Mouse (Mus musculus): ENCODE results near the gene Emc3. TPM values are rescaled to one million over a fixed set of nuclear protein-coding genes. Genes with fewer than 3 reads are reported as not detected.

The Emc3 gene
- total and polyA plus RNA-seq, 3 experiments, result 52.7 to 90.9 (median 64.6) TPM

DNA sequence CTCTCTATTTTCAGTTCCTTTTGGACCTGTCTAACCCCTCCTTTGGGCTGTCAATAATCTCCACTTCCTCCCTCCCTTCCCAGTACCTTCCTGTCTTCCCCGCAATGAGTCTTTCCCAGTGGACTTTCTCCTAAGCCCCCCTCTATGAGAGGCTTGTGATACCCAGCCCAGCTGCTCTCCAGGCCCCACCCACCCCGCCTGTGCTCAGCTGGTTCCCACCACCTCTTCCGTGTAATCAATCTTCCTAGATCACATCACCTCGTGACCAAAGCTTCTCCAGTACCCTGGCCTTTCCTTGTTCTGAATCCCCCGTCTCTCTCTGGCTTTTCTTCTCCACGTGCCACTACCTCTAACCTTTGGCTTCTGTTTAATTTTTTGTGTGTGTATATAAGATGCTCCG, 54.1 kb downstream of the Emc3 start:
- peaks cover 0 to 2% of the 10 kb centered on the region in 2 experiments; a peak in 3 of 4 replicates for H3K4me1 ChIP-seq (ENCODE audit: control insufficient read depth in 1 of 2, insufficient read depth in 2 of 2)
- H3K9ac ChIP-seq (ENCODE audit: insufficient read depth, low read depth), result no peak overlapping the region
- dilution Hi-C loops (cut with MboI; ENCODE audit: extremely low pct_ligation_motif_present, extremely low pct_unique_long_range_greater_than_20kb, low sequenced_read_pairs), result no loop called here

DNA sequence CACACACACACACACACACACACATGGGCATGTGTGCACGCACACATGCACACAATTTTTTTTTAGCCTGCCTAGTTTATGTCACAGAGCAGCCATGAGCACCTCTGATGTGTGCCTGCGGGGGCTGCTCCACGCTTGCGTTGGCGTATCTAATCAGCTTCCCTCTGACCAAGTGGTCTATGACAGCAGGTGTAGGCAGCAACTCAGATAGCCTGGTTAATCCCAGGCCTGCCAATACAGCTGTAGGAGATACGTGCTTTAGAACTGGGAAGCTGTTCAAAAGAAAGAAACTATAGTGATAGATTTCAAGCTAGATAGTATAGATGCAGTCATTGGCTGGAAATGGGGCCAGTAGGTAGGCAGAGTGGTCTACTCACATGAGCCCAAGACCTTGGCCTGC, 57.7 kb downstream of the Emc3 start:
- in situ Hi-C loops (cut with MboI; ENCODE audit: low pct_ligation_motif_present, low pct_unique_long_range_greater_than_20kb, low sequenced_read_pairs), result no loop called here
- H3K9me3 ChIP-seq (replicated peaks; ENCODE audit: low read length), result no peaks in the 10 kb centered on the region
- no peak overlapping the region for H3K4me3 ChIP-seq (replicated peaks in 1 of 3; ENCODE audit: low read depth in 2 of 3, low read length in 2 of 3, poor library complexity in 1 of 3)
- no peak for TF ChIP-seq USF2 (conservative IDR thresholded peaks at IDR 0.05; ENCODE audit: low read depth, low read length)
- TF ChIP-seq TBP (conservative IDR thresholded peaks at IDR 0.05; ENCODE audit: low read depth, low read length), result no peak
- TF ChIP-seq CHD1 (IDR thresholded peaks at IDR 0.05; ENCODE audit: low read depth, low read length), result no peak
- TF ChIP-seq UBTF (IDR thresholded peaks at IDR 0.05; ENCODE audit: low read depth, low read length), result no peak
- no peak for TF ChIP-seq JUN (IDR thresholded peaks at IDR 0.05; ENCODE audit: insufficient read depth, low read depth, low read length)
- TF ChIP-seq IRF4 (IDR thresholded peaks at IDR 0.05; ENCODE audit: low read depth, low read length), result no peak
- TF ChIP-seq ELF1 (IDR thresholded peaks at IDR 0.05; ENCODE audit: low read depth, low read length), result no peak
- no peak for TF ChIP-seq PAX5 (IDR thresholded peaks at IDR 0.05; ENCODE audit: low read length)
- TF ChIP-seq MAFK (IDR thresholded peaks at IDR 0.05; ENCODE audit: insufficient replicate concordance, low read length), result no peak
- TF ChIP-seq USF1 (IDR thresholded peaks at IDR 0.05; ENCODE audit: low read depth, low read length), result no peak
- no peak for TF ChIP-seq GABPA (IDR thresholded peaks at IDR 0.05; ENCODE audit: insufficient replicate concordance, low read depth, low read length)
- TF ChIP-seq EP300 (IDR thresholded peaks at IDR 0.05; ENCODE audit: low read length), result no peak
- TF ChIP-seq ZC3H11A (IDR thresholded peaks at IDR 0.05; ENCODE audit: low read depth, low read length), result no peak
- no peak for TF ChIP-seq NELFE (IDR thresholded peaks at IDR 0.05; ENCODE audit: low read depth, low read length)
- TF ChIP-seq MYC (IDR thresholded peaks at IDR 0.05; ENCODE audit: low read depth, low read length), result no peak
- TF ChIP-seq RAD21 (IDR thresholded peaks at IDR 0.05; ENCODE audit: low read depth, low read length), result no peak
- no peak for TF ChIP-seq CTCF (conservative IDR thresholded peaks at IDR 0.05 in 1 of 2, IDR thresholded peaks at IDR 0.05 in 1 of 2; ENCODE audit: low read depth in 2 of 2, low read length in 2 of 2)
- no peak for TF ChIP-seq KAT2A (IDR thresholded peaks at IDR 0.05; ENCODE audit: insufficient replicate concordance, low read length)
- no peak overlapping the region for H3K27ac ChIP-seq (ENCODE audit: insufficient read depth, low read depth)
- dilution Hi-C loops (cut with MboI; ENCODE audit: extremely low pct_ligation_motif_present, extremely low pct_unique_long_range_greater_than_20kb, low sequenced_read_pairs), result no loop called here
- peaks cover 58% of the 10 kb centered on the region for H3K27me3 ChIP-seq (replicated peaks)
- no peak overlapping the region for H3K4me2 ChIP-seq (ENCODE audit: insufficient read depth, low read depth, poor library complexity, severe bottlenecking)
- no peaks in the 10 kb centered on the region for H3K36me3 ChIP-seq (replicated peaks in 1 of 2; ENCODE audit: control insufficient read depth in 1 of 2, insufficient read depth in 1 of 2, low read length in 1 of 2)
- peaks cover 2 to 3% of the 10 kb centered on the region in 2 experiments; a peak in 3 of 4 replicates for H3K4me1 ChIP-seq (ENCODE audit: control insufficient read depth in 1 of 2, insufficient read depth in 2 of 2)
- H3K9ac ChIP-seq (ENCODE audit: insufficient read depth, low read depth), result no peak overlapping the region
- H3K79me2 ChIP-seq (replicated peaks; ENCODE audit: control insufficient read depth, extremely low read depth, insufficient read depth, poor library complexity, severe bottlenecking), result no peaks in the 10 kb centered on the region
- no peak for DNase-seq (ENCODE audit: extremely low read depth)

More for the DNA sequence above, 54.1 kb downstream of the Emc3 start:
- no peak for DNase-seq (ENCODE audit: extremely low read depth)
- Histone ChIP-seq H3K4me3 (replicated peaks in 1 of 3; ENCODE audit: low read depth in 2 of 3, low read length in 2 of 3, poor library complexity in 1 of 3) (no peak overlapping the region), H3K27me3 (replicated peaks) (peaks cover 44% of the 10 kb centered on the region), H3K9me3 (replicated peaks; ENCODE audit: low read length) (peaks cover under 1% of the 10 kb centered on the region), H3K79me2 (replicated peaks; ENCODE audit: control insufficient read depth, extremely low read depth, insufficient read depth, poor library complexity, severe bottlenecking) (no peaks in the 10 kb centered on the region), H3K27ac (ENCODE audit: insufficient read depth, low read depth) (no peak overlapping the region), H3K4me2 (ENCODE audit: insufficient read depth, low read depth, poor library complexity, severe bottlenecking) (no peak overlapping the region), H3K36me3 (replicated peaks in 1 of 2; ENCODE audit: control insufficient read depth in 1 of 2, insufficient read depth in 1 of 2, low read length in 1 of 2) (no peaks in the 10 kb centered on the region)
- no peak for TF ChIP-seq MAZ (IDR thresholded peaks at IDR 0.05; ENCODE audit: low read depth, low read length)
- TF ChIP-seq ZKSCAN1 (IDR thresholded peaks at IDR 0.05; ENCODE audit: borderline replicate concordance, low read depth, low read length), result no peak
- TF ChIP-seq MEF2A (IDR thresholded peaks at IDR 0.05; ENCODE audit: borderline replicate concordance, low read depth, low read length), result no peak
- no peak for TF ChIP-seq PAX5 (IDR thresholded peaks at IDR 0.05; ENCODE audit: low read length)
- no peak for TF ChIP-seq JUN (IDR thresholded peaks at IDR 0.05; ENCODE audit: insufficient read depth, low read depth, low read length)
- TF ChIP-seq MYC (IDR thresholded peaks at IDR 0.05; ENCODE audit: low read depth, low read length), result no peak
- TF ChIP-seq ZNF384 (IDR thresholded peaks at IDR 0.05; ENCODE audit: low read depth, low read length), result no peak
- TF ChIP-seq JUND (conservative IDR thresholded peaks at IDR 0.05; ENCODE audit: low read depth, low read length), result no peak
- TF ChIP-seq MAFK (IDR thresholded peaks at IDR 0.05; ENCODE audit: insufficient replicate concordance, low read length), result no peak
- no peak for TF ChIP-seq SMC3 (IDR thresholded peaks at IDR 0.05; ENCODE audit: low read depth, low read length)
- TF ChIP-seq SIN3A (IDR thresholded peaks at IDR 0.05; ENCODE audit: low read length), result no peak
- in situ Hi-C loops (cut with MboI; ENCODE audit: low pct_ligation_motif_present, low pct_unique_long_range_greater_than_20kb, low sequenced_read_pairs), result no loop called here
